Mouse (Mus musculus): ENCODE results near the gene Zfp213. TPM values are rescaled to one million over a fixed set of nuclear protein-coding genes. Genes with fewer than 3 reads are reported as not detected.
A peak's percentile ranks its signal among the peaks of the same experiment; 100 is the strongest.

Zfp213 gene
- polyA plus RNA-seq, 1 experiment from 2014 or later = 27.5 TPM

GRCm38 (mm10) chr17:23564368-23564715, 304 bp upstream of the Zfp213 start:
- H3K4me3 ChIP-seq = peak overlapping the region; percentile 73
- H3K36me3 ChIP-seq = peaks cover 21% of the 10 kb centered on the region
- 2% methylated on average over 8 of the region's 8 CpGs for whole genome bisulfite sequencing
- H3K27me3 ChIP-seq (ENCODE audit: low read depth, poor library complexity, severe bottlenecking) = no peaks in the 10 kb centered on the region
- no peak for DNase-seq (ENCODE audit: low spot score)
- peak overlapping the region; percentile 92 for H3K27ac ChIP-seq (replicated peaks)
- H3K4me1 ChIP-seq = peaks cover 20% of the 10 kb centered on the region
- no peaks in the 10 kb centered on the region for H3K9me3 ChIP-seq (replicated peaks)

- Histone ChIP-seq H3K36me3 (peaks cover 67% of the 10 kb centered on the region), H3K27ac (replicated peaks) (no peak overlapping the region), H3K4me3 (no peak overlapping the region), H3K27me3 (ENCODE audit: low read depth, poor library complexity, severe bottlenecking) (no peaks in the 10 kb centered on the region), H3K4me1 (peaks cover 13% of the 10 kb centered on the region), H3K9me3 (replicated peaks) (no peaks in the 10 kb centered on the region)
- peak; percentile 51 for DNase-seq (ENCODE audit: low spot score)
- 62% methylated on average over 11 of the region's 11 CpGs for WGBS
These were observed 4.3 kb downstream of the Zfp213 start for GRCm38 (mm10) chr17:23559767-23560166.

GRCm38 (mm10) chr17:23555243-23555916, 8.7 kb downstream of the Zfp213 start:
- peaks cover 12% of the 10 kb centered on the region for H3K4me1 ChIP-seq
- 85% methylated on average over 7 of the region's 7 CpGs for WGBS
- H3K27ac ChIP-seq (replicated peaks) = no peak overlapping the region
- H3K4me3 ChIP-seq = no peak overlapping the region
- H3K9me3 ChIP-seq (replicated peaks) = no peaks in the 10 kb centered on the region
- no peak for DNase-seq (ENCODE audit: low spot score)
- H3K27me3 ChIP-seq (ENCODE audit: low read depth, poor library complexity, severe bottlenecking) = no peaks in the 10 kb centered on the region
- peaks cover 60% of the 10 kb centered on the region for H3K36me3 ChIP-seq

- no peak overlapping the region for H3K4me3 ChIP-seq
- no peak for DNase-seq (ENCODE audit: low spot score)
- peaks cover 19% of the 10 kb centered on the region for H3K4me1 ChIP-seq
- no peaks in the 10 kb centered on the region for H3K27me3 ChIP-seq (ENCODE audit: low read depth, poor library complexity, severe bottlenecking)
- H3K36me3 ChIP-seq = peaks cover 49% of the 10 kb centered on the region
- no peaks in the 10 kb centered on the region for H3K9me3 ChIP-seq (replicated peaks)
- H3K27ac ChIP-seq (replicated peaks) = no peak overlapping the region
These were observed 9.7 kb downstream of the Zfp213 start for GRCm38 (mm10) chr17:23554321-23554720.

DNA sequence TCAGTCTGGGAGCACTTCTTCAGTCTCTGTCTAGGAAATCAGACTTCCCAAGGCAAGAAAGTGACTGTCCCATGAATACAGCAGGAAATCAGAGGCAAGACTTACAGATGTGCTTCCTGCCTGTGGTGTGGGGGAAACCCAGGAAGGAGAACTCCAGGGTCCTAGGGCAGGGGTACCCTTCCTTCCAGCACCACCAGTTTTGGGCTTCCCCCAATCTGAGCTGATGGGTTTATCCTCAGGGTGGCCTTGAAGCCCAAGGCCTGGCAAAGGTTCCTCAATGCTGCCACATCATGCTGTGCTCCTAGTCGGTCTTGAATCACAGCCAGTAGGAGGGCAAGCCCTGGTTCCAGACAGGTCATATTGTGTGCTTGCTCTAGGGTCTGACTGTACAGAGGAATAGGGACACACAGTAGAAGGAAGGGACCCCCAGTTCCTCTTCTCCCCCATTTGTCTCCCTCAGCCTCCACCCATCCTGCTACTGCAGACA, 10.4 kb downstream of the Zfp213 start:
- WGBS = 74% methylated on average over 1 of the region's 1 CpGs
- no peak for DNase-seq (ENCODE audit: low spot score)
- no peaks in the 10 kb centered on the region for H3K9me3 ChIP-seq (replicated peaks)
- H3K4me3 ChIP-seq = no peak overlapping the region
- no peaks in the 10 kb centered on the region for H3K27me3 ChIP-seq (ENCODE audit: low read depth, poor library complexity, severe bottlenecking)
- peaks cover 43% of the 10 kb centered on the region for H3K36me3 ChIP-seq
- peaks cover 24% of the 10 kb centered on the region for H3K4me1 ChIP-seq
- H3K27ac ChIP-seq (replicated peaks) = no peak overlapping the region

DNA sequence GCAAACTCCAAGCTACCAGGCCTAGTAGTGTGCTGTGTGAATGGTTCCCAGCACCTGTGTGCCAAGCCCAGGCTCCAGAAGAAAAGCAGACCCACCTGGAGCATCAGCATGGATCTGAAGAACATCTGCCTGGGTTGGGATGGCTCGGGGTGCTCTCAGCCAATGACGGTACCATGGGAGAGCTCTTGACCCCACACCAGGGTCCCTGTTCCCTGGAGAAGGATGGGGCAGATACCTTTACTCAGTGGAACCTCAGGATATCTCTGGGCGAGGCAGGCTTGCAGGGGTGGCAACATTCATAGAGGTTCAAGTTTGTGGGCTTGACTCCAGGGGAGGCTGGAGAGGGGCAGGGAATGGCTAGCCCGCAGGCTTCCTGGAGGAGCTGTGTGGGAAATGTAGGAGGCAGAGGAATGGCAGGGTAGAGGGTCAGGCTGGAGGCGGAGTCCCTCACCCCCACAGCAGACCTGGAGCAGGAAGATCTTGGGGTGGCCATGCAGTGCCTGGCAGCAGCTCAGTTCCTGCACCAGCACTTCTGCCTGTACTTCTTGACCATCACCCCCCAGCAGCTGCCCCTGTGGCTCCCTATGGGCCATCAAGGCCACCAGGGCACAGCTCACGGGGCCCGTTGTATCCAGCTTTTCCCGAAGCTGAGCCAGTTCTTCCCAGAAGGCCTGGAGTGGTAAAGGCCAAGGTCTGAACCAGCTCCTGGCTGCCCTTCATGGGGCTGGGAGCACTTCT, 11.0 kb downstream of the Zfp213 start:
- DNase-seq (ENCODE audit: low spot score) = no peak
- Histone ChIP-seq H3K4me3 (no peak overlapping the region), H3K9me3 (replicated peaks) (no peaks in the 10 kb centered on the region), H3K27me3 (ENCODE audit: low read depth, poor library complexity, severe bottlenecking) (no peaks in the 10 kb centered on the region), H3K36me3 (peaks cover 37% of the 10 kb centered on the region), H3K27ac (replicated peaks) (no peak overlapping the region), H3K4me1 (peaks cover 24% of the 10 kb centered on the region)
- WGBS = 84% methylated on average over 8 of the region's 8 CpGs

DNA sequence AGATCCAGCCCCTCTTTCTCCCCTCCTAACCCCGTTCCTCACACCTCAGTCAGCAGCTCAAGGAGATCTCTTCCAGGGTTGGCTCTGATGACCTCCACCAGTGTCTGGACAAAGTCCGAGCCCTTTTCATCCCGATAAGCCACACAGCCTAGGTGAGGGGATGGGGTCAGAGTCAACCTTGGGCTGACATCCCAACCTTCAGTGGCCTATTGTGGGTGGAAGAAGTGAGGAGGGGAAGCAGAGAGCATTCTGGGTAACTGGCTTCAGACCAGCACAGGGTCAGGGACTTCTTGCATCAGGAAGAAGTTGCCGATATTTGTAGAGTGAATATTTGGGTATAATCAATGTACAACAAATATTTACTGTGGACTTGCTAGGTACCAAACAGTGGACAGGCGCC, 12.1 kb downstream of the Zfp213 start:
- peak overlapping the region; percentile 61; the same call in 1 of the 2 replicates for H3K4me3 ChIP-seq
- WGBS = 67% methylated on average over 5 of the region's 5 CpGs
- no peak for DNase-seq (ENCODE audit: low spot score)
- no peaks in the 10 kb centered on the region for H3K27me3 ChIP-seq (ENCODE audit: low read depth, poor library complexity, severe bottlenecking)
- no peak overlapping the region for H3K27ac ChIP-seq (replicated peaks)
- H3K4me1 ChIP-seq = peaks cover 24% of the 10 kb centered on the region
- no peaks in the 10 kb centered on the region for H3K9me3 ChIP-seq (replicated peaks)
- peaks cover 26% of the 10 kb centered on the region for H3K36me3 ChIP-seq

DNA sequence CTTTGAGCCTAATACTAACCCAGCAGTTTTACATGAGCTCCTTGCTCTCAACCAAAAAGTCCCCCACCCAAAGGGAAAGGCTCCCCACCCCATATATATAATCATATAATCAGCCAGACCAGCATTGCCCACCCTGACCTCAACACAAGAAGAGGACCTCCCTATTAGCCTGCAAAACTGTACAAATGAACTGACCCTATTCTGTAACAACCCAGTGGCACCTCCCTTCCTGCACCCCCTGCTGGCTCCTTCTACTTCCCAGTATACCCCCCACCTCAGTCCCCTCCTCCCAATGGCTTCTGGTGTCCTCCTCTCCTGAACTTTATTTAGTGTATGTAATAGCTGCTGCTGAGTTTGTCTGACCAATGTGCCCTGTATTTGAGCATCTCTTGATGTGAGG, 12.6 kb downstream of the Zfp213 start:
- H3K9me3 ChIP-seq (replicated peaks) = no peaks in the 10 kb centered on the region
- peak overlapping the region; percentile 73; the same call in 1 of the 2 replicates for H3K27ac ChIP-seq (replicated peaks)
- peaks cover 24% of the 10 kb centered on the region for H3K4me1 ChIP-seq
- H3K4me3 ChIP-seq = peak overlapping the region; percentile 61
- DNase-seq (ENCODE audit: low spot score) = no peak
- H3K36me3 ChIP-seq = peaks cover 20% of the 10 kb centered on the region
- no peaks in the 10 kb centered on the region for H3K27me3 ChIP-seq (ENCODE audit: low read depth, poor library complexity, severe bottlenecking)

- peak overlapping the region; percentile 73 for H3K27ac ChIP-seq (replicated peaks)
- H3K36me3 ChIP-seq = peaks cover 15% of the 10 kb centered on the region
- peak; percentile 69 for DNase-seq (ENCODE audit: low spot score)
- peak overlapping the region; percentile 61 for H3K4me3 ChIP-seq
- peaks cover 24% of the 10 kb centered on the region for H3K4me1 ChIP-seq
- no peaks in the 10 kb centered on the region for H3K9me3 ChIP-seq (replicated peaks)
- no peaks in the 10 kb centered on the region for H3K27me3 ChIP-seq (ENCODE audit: low read depth, poor library complexity, severe bottlenecking)
- under 1% methylated on average over 15 of the region's 15 CpGs for WGBS
These were observed 13.2 kb downstream of the Zfp213 start for GRCm38 (mm10) chr17:23550856-23551255.

DNA sequence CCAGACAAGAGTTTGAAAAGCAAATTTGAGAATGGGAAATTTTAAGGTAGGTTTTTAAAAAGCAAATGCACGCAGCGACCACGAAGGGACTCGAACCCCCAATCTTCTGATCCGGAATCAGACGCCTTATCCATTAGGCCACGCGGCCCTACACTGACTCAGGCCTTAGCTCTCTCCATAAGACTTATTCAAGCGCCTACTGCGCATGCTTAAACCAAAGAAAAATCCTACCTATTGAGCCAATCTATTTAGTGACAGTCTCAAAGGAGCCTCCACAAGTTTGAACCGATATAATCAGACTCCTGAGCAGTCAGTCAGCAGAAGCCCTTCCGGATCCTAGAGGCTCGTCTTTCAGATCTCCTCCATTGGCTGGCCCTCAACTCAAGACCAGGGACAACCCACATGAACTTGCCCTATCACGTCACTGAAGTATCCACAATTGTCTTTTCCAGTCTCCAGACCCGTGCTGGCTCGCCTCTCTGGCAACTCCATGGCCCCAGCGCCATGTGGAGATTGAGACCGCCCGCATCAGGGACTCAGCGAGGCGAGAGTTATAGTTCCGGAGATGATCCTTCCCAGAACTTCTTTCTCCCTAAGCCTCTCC, 13.7 kb downstream of the Zfp213 start:
- Histone ChIP-seq H3K9me3 (replicated peaks) (no peaks in the 10 kb centered on the region), H3K4me3 (peak overlapping the region; percentile 61), H3K4me1 (peaks cover 24% of the 10 kb centered on the region), H3K27ac (replicated peaks) (peak overlapping the region; percentile 73), H3K27me3 (ENCODE audit: low read depth, poor library complexity, severe bottlenecking) (no peaks in the 10 kb centered on the region), H3K36me3 (peaks cover 9% of the 10 kb centered on the region)
- WGBS = under 1% methylated on average over 22 of the region's 22 CpGs
- DNase-seq (ENCODE audit: low spot score) = peak; percentile 91

- 0 out of 2 replicates have a peak, but pooled peaks cover under 1% of the 10 kb centered on the region for H3K36me3 ChIP-seq
- 3% methylated on average over 9 of the region's 9 CpGs for WGBS
- peak; percentile 32 for DNase-seq (ENCODE audit: low spot score)
- H3K4me3 ChIP-seq = peak overlapping the region; percentile 61
- no peaks in the 10 kb centered on the region for H3K27me3 ChIP-seq (ENCODE audit: low read depth, poor library complexity, severe bottlenecking)
- no peak overlapping the region for H3K27ac ChIP-seq (replicated peaks)
- H3K4me1 ChIP-seq = peaks cover 24% of the 10 kb centered on the region
- no peaks in the 10 kb centered on the region for H3K9me3 ChIP-seq (replicated peaks)
These were observed 14.6 kb downstream of the Zfp213 start for GRCm38 (mm10) chr17:23549441-23549840.

DNA sequence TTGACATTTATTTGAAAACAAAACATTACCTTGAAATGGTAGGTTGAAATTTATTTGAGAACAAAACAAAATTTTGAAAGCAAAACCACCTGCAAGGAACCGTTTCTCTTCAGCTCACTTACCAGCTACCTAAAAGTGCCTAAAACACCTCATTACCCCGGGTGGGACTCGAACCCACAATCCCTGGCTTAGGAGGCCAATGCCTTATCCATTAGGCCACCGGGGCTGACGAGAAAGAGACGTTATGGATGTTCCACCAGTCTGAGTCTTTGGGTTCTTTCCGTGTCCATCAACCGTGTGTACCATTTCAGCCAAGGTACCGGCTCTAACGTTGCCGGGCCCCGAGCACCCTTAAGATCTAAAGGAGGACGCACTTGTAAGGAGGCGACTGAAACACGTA, 15.4 kb downstream of the Zfp213 start:
- Histone ChIP-seq H3K27me3 (ENCODE audit: low read depth, poor library complexity, severe bottlenecking) (no peaks in the 10 kb centered on the region), H3K4me3 (peak overlapping the region; percentile 61), H3K36me3 (no peaks in the 10 kb centered on the region), H3K9me3 (replicated peaks) (no peaks in the 10 kb centered on the region), H3K27ac (replicated peaks) (no peak overlapping the region), H3K4me1 (peaks cover 25% of the 10 kb centered on the region)
- DNase-seq (ENCODE audit: low spot score) = peak; percentile 90
- WGBS = under 1% methylated on average over 15 of the region's 15 CpGs
